8 mouse cellular contexts compared by ENCODE assay signal in the genomic region with DNA sequence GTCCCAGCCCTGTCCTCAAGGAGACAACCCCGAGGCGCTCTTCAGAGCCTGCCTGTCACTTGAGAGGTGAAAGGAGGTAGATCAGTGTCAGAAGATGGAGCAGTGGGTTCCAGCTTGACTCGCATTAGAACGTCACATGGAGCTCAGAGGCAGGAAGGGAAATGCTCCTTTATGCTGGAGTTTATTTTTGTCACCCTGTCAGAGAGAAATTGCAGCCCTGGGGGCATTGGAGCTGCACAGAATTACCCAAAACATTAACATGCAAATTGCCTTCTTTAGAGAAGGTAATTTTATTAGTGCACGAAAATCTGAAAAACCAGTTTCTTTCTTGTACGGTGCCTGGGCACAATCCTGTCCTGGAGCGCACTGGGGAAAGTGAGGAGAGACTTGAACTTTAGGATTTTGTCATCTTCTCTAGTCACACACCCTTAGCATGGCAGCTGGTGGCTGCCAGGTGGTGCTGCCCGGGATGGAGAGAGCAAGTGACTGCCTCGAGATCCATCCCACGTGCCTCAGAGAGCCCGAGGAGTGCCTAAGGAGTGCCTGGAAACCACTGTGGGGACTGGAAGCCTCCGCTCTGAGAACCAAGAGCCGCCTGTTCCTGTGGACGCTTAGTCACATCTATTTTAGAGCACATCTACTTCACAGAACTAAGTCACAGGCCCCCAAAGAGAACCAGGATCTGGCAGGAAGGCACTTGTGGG.
A peak's percentile ranks its signal among the peaks of the same experiment; 100 is the strongest.
DNase-seq lines count a peak whose midpoint lies in the region.
"Had no signal": no experiment of that assay in that cellular context is flagged by ENCODE, and none has a peak within 500 bp of the region (broad histone marks: within the 10 kb centered on the region; RNA-seq: fewer than 3 reads in every experiment).

No protein-coding gene starts in this region.

- H3K36me3 ChIP-seq in embryonic facial prominence, embryonic 10.5 days (replicated peaks) = no peaks in the 10 kb centered on the region
- H3K36me3 ChIP-seq: midbrain, embryonic 12.5 days had no signal

- H3K27ac ChIP-seq in embryonic facial prominence, embryonic 10.5 days (replicated peaks) = no peak overlapping the region
- H3K27ac ChIP-seq: midbrain, embryonic 12.5 days had no signal

- no peak overlapping the region for H3K4me3 ChIP-seq in embryonic facial prominence, embryonic 10.5 days
- H3K4me3 ChIP-seq: midbrain, embryonic 12.5 days had no signal

- peaks cover 27% of the 10 kb centered on the region for H3K27me3 ChIP-seq in embryonic facial prominence, embryonic 10.5 days (replicated peaks; ENCODE audit: low read depth, poor library complexity, severe bottlenecking)

- DNase-seq in layer of hippocampus, adult 9-11 months = peak; percentile 53
- no peak for DNase-seq in layer of hippocampus, postnatal 25 days (ENCODE audit: extremely low spot score in 1 of 2, low spot score in 1 of 2)
- DNase-seq in frontal cortex, adult 2 months (ENCODE audit: extremely low spot score in 1 of 2, low spot score in 1 of 2) = peak; percentile 77
- peak; percentile 24 for DNase-seq in kidney, postnatal 10 days
- DNase-seq in right cerebral cortex, adult 2 months (ENCODE audit: low spot score in 2 of 2) = peak; percentile 70 to 77
- no peak for DNase-seq in c-Kit-positive CD71-positive TER-119-positive erythroid progenitor cells, embryonic 14.5 days (ENCODE audit: low spot score)
- DNase-seq in embryonic facial prominence, embryonic 10.5 days (ENCODE audit: low spot score) = no peak

- peaks cover 21% of the 10 kb centered on the region for H3K4me1 ChIP-seq in embryonic facial prominence, embryonic 10.5 days

- WGBS in embryonic facial prominence, embryonic 10.5 days = 34% methylated on average over 14 of the region's 14 CpGs

- H3K9me3 ChIP-seq in embryonic facial prominence, embryonic 10.5 days = no peaks in the 10 kb centered on the region
- H3K9me3 ChIP-seq: midbrain, embryonic 12.5 days had no signal

Comparison
In these comparisons a context has a peak if more than half of its experiments do, and no peak if none do; other contexts are left out.
1. DNase-seq: peak in layer of hippocampus, adult 9-11 months (single experiment), frontal cortex, adult 2 months (2 of 2), kidney, postnatal 10 days (single experiment) and right cerebral cortex, adult 2 months (2 of 2); none in layer of hippocampus, postnatal 25 days (0 of 2), c-Kit-positive CD71-positive TER-119-positive erythroid progenitor cells, embryonic 14.5 days (single experiment) and embryonic facial prominence, embryonic 10.5 days (single experiment).